Mouse (Mus musculus) MEL (cell line): Measurements from ENCODE around the gene Ccr6. TPM values are rescaled to one million over a fixed set of nuclear protein-coding genes. Genes with fewer than 3 reads are reported as not detected.

ENCODE experiments used
- DNase-seq: peaks from one replicate; pipeline ENCODE4 v3.0.0; 2011; ENCODE audit warnings: low read depth, low spot score
- H3K27ac ChIP-seq: 2 replicates; pipeline ENCODE4 v1.5.1; 2012; ENCODE audit warnings: low read depth, mild to moderate bottlenecking, control low read depth, low read length, moderate library complexity; ENCODE audit not compliant: control insufficient read depth
- H3K27me3 ChIP-seq, 2 experiments: fragments of 150-350 bp in 1 of 2; sonication (generic) in 1 of 2; 2 replicates each; pipeline ENCODE4 v1.6.1; 2012; ENCODE audit warnings: low read length in 2 of 2, mild to moderate bottlenecking in 2 of 2, improper control_type of control experiment in 1 of 2, moderate library complexity in 1 of 2; ENCODE audit not compliant: insufficient read depth in 2 of 2, control insufficient read depth in 1 of 2
- H3K36me3 ChIP-seq, 2 experiments: 2 replicates each; pipeline ENCODE4 v1.6.1; 2012 to 2014; ENCODE audit warnings: low read length in 2 of 2, improper control_type of control experiment in 1 of 2, inconsistent platforms in 1 of 2, mild to moderate bottlenecking in 1 of 2; ENCODE audit not compliant: insufficient read depth in 2 of 2, control insufficient read depth in 1 of 2
- H3K4me1 ChIP-seq, 2 experiments: fragments of 150-350 bp in 1 of 2; sonication (generic) in 1 of 2; 2 replicates each; pipeline ENCODE4 v1.6.1; 2012; ENCODE audit warnings: low read length in 2 of 2, improper control_type of control experiment in 1 of 2, mild to moderate bottlenecking in 1 of 2; ENCODE audit not compliant: insufficient read depth in 2 of 2, control insufficient read depth in 1 of 2
- H3K4me3 ChIP-seq, 2 experiments: fragments of 150-350 bp in 1 of 2; sonication (generic) in 1 of 2; 2 replicates each; pipeline ENCODE4 v1.5.1; 2012; ENCODE audit warnings: low read depth in 2 of 2, low read length in 2 of 2, mild to moderate bottlenecking in 2 of 2, moderate library complexity in 2 of 2, control low read depth in 1 of 2, improper control_type of control experiment in 1 of 2; ENCODE audit not compliant: control insufficient read depth in 1 of 2, insufficient read depth in 1 of 2
- H3K79me2 ChIP-seq: 2 replicates; pipeline ENCODE4 v1.6.1; 2012; ENCODE audit warnings: mild to moderate bottlenecking, low read length, moderate library complexity; ENCODE audit not compliant: control insufficient read depth, poor library complexity, insufficient read depth
- H3K9ac ChIP-seq: 2 replicates; pipeline ENCODE4 v1.6.1; 2012; ENCODE audit warnings: low read depth, mild to moderate bottlenecking, control low read depth, low read length, moderate library complexity; ENCODE audit not compliant: control insufficient read depth, poor library complexity, severe bottlenecking
- H3K9me3 ChIP-seq: fragments of 150-350 bp; sonication (generic); replicated peaks from 2 replicates; pipeline ENCODE4 v1.6.1; 2012; ENCODE audit warnings: mild to moderate bottlenecking, low read length, improper control_type of control experiment, moderate library complexity; ENCODE audit not compliant: insufficient read depth
- CHD1 ChIP-seq: IDR thresholded peaks from 2 replicates; pipeline ENCODE4 v1.6.1; 2012; ENCODE audit warnings: low read depth, mild to moderate bottlenecking, inconsistent platforms, low read length, improper control_type of control experiment
- ELF1 ChIP-seq: IDR thresholded peaks from 2 replicates; pipeline ENCODE4 v1.6.1; 2014; ENCODE audit warnings: low read depth, mild to moderate bottlenecking, inconsistent platforms, low read length, improper control_type of control experiment, moderate library complexity
- EP300 ChIP-seq, 2 experiments: IDR thresholded peaks; 2 replicates each; pipeline ENCODE4 v1.6.1; 2011; ENCODE audit warnings: improper control_type of control experiment in 2 of 2, low read length in 2 of 2, low read depth in 1 of 2, mild to moderate bottlenecking in 1 of 2
- GABPA ChIP-seq: IDR thresholded peaks from 2 replicates; pipeline ENCODE4 v1.6.1; 2012; ENCODE audit warnings: low read depth, mild to moderate bottlenecking, inconsistent platforms, low read length, improper control_type of control experiment, moderate library complexity
- HCFC1 ChIP-seq: IDR thresholded peaks from 2 replicates; pipeline ENCODE4 v1.6.1; 2012; ENCODE audit warnings: low read depth, mild to moderate bottlenecking, inconsistent platforms, low read length, improper control_type of control experiment, moderate library complexity
- MAFK ChIP-seq: IDR thresholded peaks from 2 replicates; pipeline ENCODE4 v1.6.1; 2011; ENCODE audit warnings: low read depth, mild to moderate bottlenecking, low read length, improper control_type of control experiment, borderline replicate concordance
- MAZ ChIP-seq: IDR thresholded peaks from 2 replicates; pipeline ENCODE4 v1.6.1; 2012; ENCODE audit warnings: low read depth, mild to moderate bottlenecking, inconsistent platforms, low read length, improper control_type of control experiment
- MEF2A ChIP-seq: IDR thresholded peaks from 2 replicates; pipeline ENCODE4 v1.6.1; 2014; ENCODE audit warnings: low read depth, mild to moderate bottlenecking, inconsistent platforms, low read length, improper control_type of control experiment; ENCODE audit not compliant: poor library complexity, insufficient replicate concordance, severe bottlenecking; ENCODE audit errors: extremely low read depth
- MXI1 ChIP-seq: IDR thresholded peaks from 2 replicates; pipeline ENCODE4 v1.6.1; 2011; ENCODE audit warnings: mild to moderate bottlenecking, low read depth, low read length, improper control_type of control experiment
- MYC ChIP-seq: IDR thresholded peaks from 2 replicates; pipeline ENCODE4 v1.6.1; 2011; ENCODE audit warnings: low read depth, mild to moderate bottlenecking, low read length, improper control_type of control experiment, moderate library complexity
- NELFE ChIP-seq: IDR thresholded peaks from 2 replicates; pipeline ENCODE4 v1.6.1; 2011; ENCODE audit warnings: low read depth, low read length, improper control_type of control experiment
- POLR2A ChIP-seq, 2 experiments: IDR thresholded peaks; 2 replicates each; pipeline ENCODE4 v1.6.1; 2011 to 2012; ENCODE audit warnings: low read length in 2 of 2, mild to moderate bottlenecking in 2 of 2, control low read depth in 1 of 2, improper control_type of control experiment in 1 of 2, low read depth in 1 of 2, moderate library complexity in 1 of 2; ENCODE audit not compliant: control insufficient read depth in 1 of 2, insufficient read depth in 1 of 2, poor library complexity in 1 of 2
- USF1 ChIP-seq: IDR thresholded peaks from 2 replicates; pipeline ENCODE4 v1.6.1; 2014; ENCODE audit warnings: low read depth, mild to moderate bottlenecking, inconsistent platforms, low read length, improper control_type of control experiment, moderate library complexity
- USF2 ChIP-seq, 2 experiments: IDR thresholded peaks; 2 replicates each; pipeline ENCODE4 v1.6.1; 2011 to 2012; ENCODE audit warnings: improper control_type of control experiment in 2 of 2, low read length in 2 of 2, borderline replicate concordance in 1 of 2, inconsistent platforms in 1 of 2, low read depth in 1 of 2, mild to moderate bottlenecking in 1 of 2; ENCODE audit not compliant: insufficient read depth in 1 of 2
- ZC3H11A ChIP-seq: IDR thresholded peaks from 2 replicates; pipeline ENCODE4 v1.6.1; 2012; ENCODE audit warnings: low read depth, mild to moderate bottlenecking, inconsistent platforms, low read length, improper control_type of control experiment
- ZMIZ1 ChIP-seq: IDR thresholded peaks from 2 replicates; pipeline ENCODE4 v1.6.1; 2012; ENCODE audit warnings: low read depth, mild to moderate bottlenecking, inconsistent platforms, low read length, improper control_type of control experiment, moderate library complexity
- ZNF384 ChIP-seq: IDR thresholded peaks from 2 replicates; pipeline ENCODE4 v1.6.1; 2012; ENCODE audit warnings: low read depth, mild to moderate bottlenecking, inconsistent platforms, low read length, improper control_type of control experiment
- polyA plus RNA-seq, 2 experiments: library from polyadenylated mRNA; stranded (reverse) in 1 of 2; unstranded in 1 of 2; fragments of >175 nt in 1 of 2; fragments of >200 nt in 1 of 2; gene quantifications; 2 replicates each; pipeline versions ENCODE4 v1.2.1 to v1.2.4; 2012; ENCODE audit warnings: low replicate concordance in 2 of 2, low read depth in 1 of 2; ENCODE audit not compliant: insufficient read length in 2 of 2, insufficient read depth in 1 of 2, missing spikeins in 1 of 2
- total RNA-seq: library from RNA; depleted of rRNA; stranded (reverse); fragments of 300-350 nt; gene quantifications from 2 replicates; pipeline ENCODE4 v1.2.3, GENCODE M21; 2012

Gene Ccr6
- total and polyA plus RNA-seq, 3 experiments = not detected

DNA sequence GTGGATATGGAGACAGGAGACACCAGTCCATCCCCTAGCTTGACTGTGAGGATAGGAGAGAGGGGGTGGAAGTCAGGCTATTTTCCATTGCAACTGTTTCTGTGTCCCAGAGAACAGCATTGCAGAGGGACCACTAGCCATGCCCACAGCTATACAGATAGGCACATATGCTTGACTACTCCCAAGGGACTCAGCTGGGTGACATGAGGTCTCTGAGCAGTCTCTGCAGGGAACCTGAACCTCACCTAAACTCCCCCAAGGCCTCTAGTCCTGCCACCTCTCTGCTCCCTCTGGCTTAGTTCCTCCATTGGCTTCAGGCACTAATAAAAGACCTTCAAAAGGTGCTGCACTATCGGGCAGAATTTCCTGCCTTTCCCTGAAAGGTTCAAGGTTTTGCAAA lies 11.8 kb upstream of the Ccr6 start:
- H3K4me3 ChIP-seq = no peak overlapping the region
- H3K79me2 ChIP-seq = no peaks in the 10 kb centered on the region
- TF ChIP-seq USF1 = no peak
- TF ChIP-seq USF2 (IDR thresholded peaks at IDR 0.05; ENCODE audit: borderline replicate concordance in 1 of 2, insufficient read depth in 1 of 2, low read depth in 1 of 2, low read length in 2 of 2) = no peak
- no peak for TF ChIP-seq CHD1
- TF ChIP-seq ZMIZ1 = no peak
- no peak for TF ChIP-seq MYC
- no peak for TF ChIP-seq MAFK
- no peak for TF ChIP-seq GABPA
- no peak for TF ChIP-seq ELF1
- TF ChIP-seq ZNF384 = no peak
- no peak for TF ChIP-seq MEF2A
- TF ChIP-seq MXI1 = no peak
- TF ChIP-seq EP300 (IDR thresholded peaks at IDR 0.05; ENCODE audit: low read depth in 1 of 2, low read length in 2 of 2) = no peak
- no peak for TF ChIP-seq POLR2A (IDR thresholded peaks at IDR 0.05; ENCODE audit: control insufficient read depth in 1 of 2, insufficient read depth in 1 of 2, low read depth in 1 of 2, low read length in 2 of 2, poor library complexity in 1 of 2)
- no peak for TF ChIP-seq HCFC1
- TF ChIP-seq ZC3H11A = no peak
- no peak for TF ChIP-seq MAZ
- TF ChIP-seq, all 39 proteins: peak for 0
- DNase-seq = no peak
- Histone ChIP-seq H3K27me3 (peaks cover 0 to 4% of the 10 kb centered on the region in 2 experiments; a peak in 3 of 4 replicates), H3K9ac (no peak overlapping the region), H3K4me1 (no peaks in the 10 kb centered on the region), H3K36me3 (no peaks in the 10 kb centered on the region), H3K9me3 (no peaks in the 10 kb centered on the region), H3K27ac (no peak overlapping the region)

DNA sequence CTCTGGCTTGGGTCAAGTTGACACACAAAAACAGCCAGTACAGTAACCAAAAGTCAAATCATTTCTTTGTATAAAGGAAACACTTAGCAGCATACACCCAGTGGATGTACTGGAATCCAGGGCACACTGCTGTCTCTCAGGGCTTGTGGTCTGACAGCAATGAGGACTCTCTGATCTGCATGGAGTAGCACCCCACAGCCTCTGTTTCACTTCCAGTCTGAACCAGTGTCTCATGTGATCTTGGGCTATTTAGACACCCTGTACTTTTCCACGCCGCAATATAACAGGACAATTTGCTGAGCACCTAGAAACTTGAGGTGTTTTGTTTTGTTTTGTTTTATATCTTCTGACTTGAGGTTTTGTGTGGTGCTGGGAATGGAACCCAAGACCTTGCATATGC lies 10.7 kb upstream of the Ccr6 start:
- TF ChIP-seq ZMIZ1 = no peak
- no peak for TF ChIP-seq NELFE
- H3K36me3 ChIP-seq = no peaks in the 10 kb centered on the region
- H3K9me3 ChIP-seq = no peaks in the 10 kb centered on the region
- no peak overlapping the region for H3K4me3 ChIP-seq
- no peaks in the 10 kb centered on the region for H3K4me1 ChIP-seq
- peaks cover 1 to 5% of the 10 kb centered on the region in 2 experiments; a peak in 3 of 4 replicates for H3K27me3 ChIP-seq
- H3K79me2 ChIP-seq = no peaks in the 10 kb centered on the region
- no peak overlapping the region for H3K27ac ChIP-seq
- no peak overlapping the region for H3K9ac ChIP-seq
- no peak for DNase-seq
